Mouse (Mus musculus) embryonic facial prominence, embryonic 12.5 days (tissue): Measurements from ENCODE around the gene Spred2. TPM values are rescaled to one million over a fixed set of nuclear protein-coding genes. Genes with fewer than 3 reads are reported as not detected.

Source experiments
- ATAC-seq: fragments of 200-750 bp; cut with Nextera tagmentation; 2 replicates; pipeline ENCODE4 v1.8.0; 2017; ENCODE audit not compliant: insufficient number of reproducible peaks, insufficient read depth, low FRiP score, low TSS enrichment
- H3K27ac ChIP-seq: fragments of 300-500 bp; sonication (generic); 2 replicates; pipeline ENCODE4 v1.5.1; 2016; ENCODE audit warnings: mild to moderate bottlenecking
- H3K27me3 ChIP-seq: fragments of 300-500 bp; sonication (generic); 2 replicates; pipeline ENCODE4 v1.6.1; 2016; ENCODE audit warnings: mild to moderate bottlenecking, moderate library complexity
- H3K36me3 ChIP-seq: fragments of 300-500 bp; sonication (generic); 2 replicates; pipeline ENCODE4 v1.6.1; 2016; ENCODE audit warnings: mild to moderate bottlenecking
- H3K4me1 ChIP-seq: fragments of 300-500 bp; sonication (generic); 2 replicates; pipeline ENCODE4 v1.6.1; 2016
- H3K4me2 ChIP-seq: fragments of 300-500 bp; sonication (generic); replicated peaks from 2 replicates; pipeline ENCODE4 v1.6.1; 2016; ENCODE audit warnings: mild to moderate bottlenecking, moderate library complexity
- H3K4me3 ChIP-seq: fragments of 300-500 bp; sonication (generic); 2 replicates; pipeline ENCODE4 v1.5.1; 2016; ENCODE audit warnings: mild to moderate bottlenecking
- H3K9ac ChIP-seq: fragments of 300-500 bp; sonication (generic); 2 replicates; pipeline ENCODE4 v1.6.1; 2016; ENCODE audit warnings: mild to moderate bottlenecking, moderate library complexity
- H3K9me3 ChIP-seq: fragments of 300-500 bp; sonication (generic); 2 replicates; pipeline ENCODE4 v1.6.1; 2016; ENCODE audit warnings: mild to moderate bottlenecking, moderate library complexity
- WGBS: fragments of 180-500 bp; shearing (Covaris S2); methylation state at CpG from one replicate; pipeline ENCODE4 v1.1.7; 2016; 5-methylcytosine and 5-hydroxymethylcytosine counted together
- polyA plus RNA-seq: library from polyadenylated mRNA; unstranded; fragments of >200 nt; fragmentation: Nextera tagmentation; extraction: Ambion mirVana; gene quantifications from 2 replicates; pipeline ENCODE4 v1.2.1, GENCODE M21; 2016

The Spred2 gene
- polyA plus RNA-seq, 1 experiment from 2014 or later, result 10.0 TPM

DNA sequence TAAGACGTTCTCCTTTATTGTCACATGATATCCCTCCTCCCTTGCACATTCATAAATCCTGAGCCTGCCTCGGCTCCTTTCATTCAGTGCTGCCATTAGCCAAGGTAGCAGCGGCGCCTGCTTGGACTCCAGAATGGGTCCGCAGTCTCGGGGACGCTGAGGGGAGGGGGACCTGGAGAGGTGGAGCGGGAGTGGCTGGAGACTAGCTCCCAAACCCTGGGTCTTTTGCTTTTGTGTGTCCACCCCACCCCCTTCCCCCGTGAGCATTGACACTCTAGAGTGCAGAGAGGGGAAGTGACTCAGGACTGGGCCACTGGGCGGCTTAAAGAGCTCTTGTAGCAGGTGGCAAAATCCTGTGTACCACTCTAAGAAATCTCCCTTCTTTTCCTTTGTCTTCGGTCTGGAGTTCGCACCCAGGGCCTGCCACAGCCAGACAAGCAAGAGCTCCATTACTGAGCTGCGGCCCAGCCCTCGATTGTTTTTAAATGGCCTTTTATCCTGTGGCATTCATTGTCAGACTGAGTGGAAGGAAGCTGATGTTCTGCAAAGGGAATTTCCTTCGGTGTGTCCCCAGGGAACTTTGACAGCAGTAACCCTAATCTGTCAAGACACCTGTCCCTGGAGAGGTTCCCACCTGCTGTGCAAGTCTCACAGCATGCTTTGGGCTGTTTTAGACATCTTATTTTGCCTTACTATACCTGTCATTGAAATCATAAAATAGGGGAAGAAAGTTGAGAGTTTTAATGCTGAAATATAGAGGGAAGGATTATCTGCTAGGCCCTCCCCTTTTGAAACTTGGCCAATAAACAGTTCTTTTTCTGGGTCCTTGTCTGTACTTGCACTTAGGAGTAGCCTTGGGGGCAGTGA, 2.0 kb downstream of the Spred2 start:
- H3K4me1 ChIP-seq, result peaks cover 25% of the 10 kb centered on the region
- peak overlapping the region; percentile 63 for H3K4me2 ChIP-seq
- WGBS, result 6% methylated on average over 15 of the region's 15 CpGs
- H3K9me3 ChIP-seq, result no peaks in the 10 kb centered on the region
- H3K9ac ChIP-seq, result peak overlapping the region; percentile 90
- peak; percentile 24 for ATAC-seq
- peak overlapping the region; percentile 95 for H3K27ac ChIP-seq
- no peaks in the 10 kb centered on the region for H3K27me3 ChIP-seq
- H3K4me3 ChIP-seq, result peak overlapping the region; percentile 83
- H3K36me3 ChIP-seq, result no peaks in the 10 kb centered on the region

DNA sequence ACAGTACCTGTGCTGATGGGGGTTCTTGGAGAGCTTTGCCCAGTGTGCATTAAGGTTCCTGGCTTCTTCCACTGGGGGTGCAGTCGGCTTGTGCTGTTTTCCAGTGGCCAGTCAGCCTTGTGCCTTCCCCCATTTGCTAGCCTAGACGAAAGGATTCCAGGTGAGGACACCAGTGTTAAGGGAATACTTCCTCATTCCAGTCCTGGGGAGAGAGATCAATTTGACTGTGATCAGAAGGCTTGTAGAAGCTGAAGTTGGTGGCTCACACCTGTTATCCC, 2.6 kb downstream of the Spred2 start:
- WGBS, result 72% methylated on average over 2 of the region's 2 CpGs
- peaks cover 25% of the 10 kb centered on the region for H3K4me1 ChIP-seq
- H3K27me3 ChIP-seq, result no peaks in the 10 kb centered on the region
- ATAC-seq, result no peak
- H3K36me3 ChIP-seq, result no peaks in the 10 kb centered on the region
- no peaks in the 10 kb centered on the region for H3K9me3 ChIP-seq
- peak overlapping the region; percentile 63; the same call in 1 of the 2 replicates for H3K4me2 ChIP-seq
- H3K4me3 ChIP-seq, result no peak overlapping the region
- no peak overlapping the region for H3K27ac ChIP-seq
- no peak overlapping the region for H3K9ac ChIP-seq

DNA sequence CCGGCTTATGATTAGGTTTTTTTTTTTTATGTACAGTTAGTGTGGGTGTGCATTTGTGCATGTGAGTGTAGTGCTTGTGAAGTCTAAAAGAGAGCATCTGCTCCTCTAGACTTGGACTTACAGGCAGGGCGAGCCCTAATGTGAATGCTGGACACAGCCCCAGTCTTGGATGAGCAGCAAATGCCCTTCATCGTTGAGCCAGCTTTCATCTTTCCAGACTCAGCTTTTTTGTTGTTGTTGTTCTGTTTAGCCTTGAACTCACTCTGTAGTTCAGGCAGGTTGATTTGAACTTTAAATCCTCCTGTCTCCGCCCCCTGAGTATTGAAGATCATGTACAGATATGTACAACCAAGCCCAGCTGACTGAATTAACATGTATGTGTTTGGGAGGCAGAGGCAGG, 4.5 kb downstream of the Spred2 start:
- Histone ChIP-seq H3K9me3 (no peaks in the 10 kb centered on the region), H3K4me1 (peaks cover 25% of the 10 kb centered on the region), H3K36me3 (no peaks in the 10 kb centered on the region), H3K9ac (no peak overlapping the region), H3K4me3 (no peak overlapping the region), H3K27me3 (no peaks in the 10 kb centered on the region), H3K4me2 (no peak overlapping the region), H3K27ac (no peak overlapping the region)
- 96% methylated on average over 4 of the region's 4 CpGs for whole genome bisulfite sequencing
- ATAC-seq, result no peak

DNA sequence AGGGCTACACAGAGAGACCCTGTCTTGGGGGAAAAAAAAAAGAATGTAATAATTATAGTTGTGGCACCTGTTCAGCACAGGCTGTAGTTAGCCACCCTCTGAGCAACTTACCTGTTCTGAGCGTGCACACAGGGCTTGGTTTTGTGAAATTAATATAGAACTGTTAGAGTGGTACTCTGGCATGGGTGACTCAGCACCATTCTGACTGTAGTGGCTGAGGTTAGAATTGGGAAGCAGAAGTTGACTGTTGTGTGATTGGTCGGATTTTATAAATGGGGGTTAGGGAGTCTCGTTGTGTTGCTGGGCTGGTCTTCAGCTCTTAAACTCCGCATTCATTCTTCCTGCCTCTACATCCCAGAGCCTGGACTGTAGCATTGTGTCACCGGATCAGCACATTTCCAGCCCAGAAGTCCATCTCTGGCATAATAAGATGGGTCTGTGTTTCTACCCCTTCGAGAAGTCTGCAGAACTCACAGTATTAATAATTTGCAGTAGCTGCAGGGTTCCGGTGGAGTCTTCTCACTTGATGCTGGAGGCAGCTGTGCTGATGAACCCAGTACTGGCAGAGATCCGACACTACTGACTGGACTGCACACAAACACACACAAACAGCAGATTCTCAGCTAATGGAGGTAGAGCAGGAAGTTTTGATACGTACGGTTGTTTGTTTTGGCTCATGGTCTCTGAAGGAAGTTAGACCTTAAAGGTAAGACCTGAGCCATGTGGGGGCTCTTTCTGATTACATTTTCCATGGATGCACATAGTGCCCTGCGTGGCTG, 5.1 kb downstream of the Spred2 start:
- no peak overlapping the region for H3K9ac ChIP-seq
- no peaks in the 10 kb centered on the region for H3K27me3 ChIP-seq
- no peaks in the 10 kb centered on the region for H3K9me3 ChIP-seq
- ATAC-seq, result no peak
- peaks cover 25% of the 10 kb centered on the region for H3K4me1 ChIP-seq
- no peak overlapping the region for H3K4me3 ChIP-seq
- no peak overlapping the region for H3K4me2 ChIP-seq
- H3K36me3 ChIP-seq, result no peaks in the 10 kb centered on the region
- 74% methylated on average over 11 of the region's 11 CpGs for WGBS
- H3K27ac ChIP-seq, result no peak overlapping the region

DNA sequence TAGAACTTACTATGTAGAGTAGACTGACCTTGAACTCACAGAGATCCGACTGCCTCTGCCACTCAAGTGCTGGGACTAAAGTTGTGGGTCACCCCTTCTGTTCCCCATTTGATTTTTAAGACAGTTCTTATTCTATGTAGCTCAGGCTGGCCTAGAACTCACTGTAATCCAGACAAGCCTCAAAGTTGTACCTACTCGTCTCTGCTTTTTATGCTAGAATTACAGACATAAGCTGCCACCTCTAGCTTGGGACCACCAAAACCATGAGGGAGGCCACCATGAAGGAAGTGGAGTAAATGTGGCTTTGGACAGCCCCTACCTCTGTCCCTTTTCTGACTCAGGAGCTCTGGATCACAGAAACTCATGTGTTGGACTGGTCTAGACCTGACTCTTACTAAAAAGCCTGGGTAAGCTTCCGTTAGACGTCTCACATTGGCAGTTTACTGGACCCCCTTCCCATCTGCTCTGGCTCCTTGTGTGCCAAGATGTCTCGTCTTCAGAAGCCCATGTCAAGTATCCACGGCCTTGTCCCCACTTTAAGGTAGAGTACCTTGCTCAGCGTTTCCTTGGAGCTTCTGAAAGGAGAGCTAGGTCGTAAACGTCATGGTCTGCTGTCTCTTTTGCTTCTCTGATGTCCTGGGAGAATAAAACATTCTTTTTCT, 7.5 kb downstream of the Spred2 start:
- H3K4me3 ChIP-seq, result no peak overlapping the region
- WGBS, result 91% methylated on average over 9 of the region's 9 CpGs
- no peak overlapping the region for H3K9ac ChIP-seq
- H3K9me3 ChIP-seq, result no peaks in the 10 kb centered on the region
- no peaks in the 10 kb centered on the region for H3K27me3 ChIP-seq
- no peak overlapping the region for H3K27ac ChIP-seq
- peaks cover 23% of the 10 kb centered on the region for H3K4me1 ChIP-seq
- H3K36me3 ChIP-seq, result no peaks in the 10 kb centered on the region
- ATAC-seq, result no peak
- no peak overlapping the region for H3K4me2 ChIP-seq

DNA sequence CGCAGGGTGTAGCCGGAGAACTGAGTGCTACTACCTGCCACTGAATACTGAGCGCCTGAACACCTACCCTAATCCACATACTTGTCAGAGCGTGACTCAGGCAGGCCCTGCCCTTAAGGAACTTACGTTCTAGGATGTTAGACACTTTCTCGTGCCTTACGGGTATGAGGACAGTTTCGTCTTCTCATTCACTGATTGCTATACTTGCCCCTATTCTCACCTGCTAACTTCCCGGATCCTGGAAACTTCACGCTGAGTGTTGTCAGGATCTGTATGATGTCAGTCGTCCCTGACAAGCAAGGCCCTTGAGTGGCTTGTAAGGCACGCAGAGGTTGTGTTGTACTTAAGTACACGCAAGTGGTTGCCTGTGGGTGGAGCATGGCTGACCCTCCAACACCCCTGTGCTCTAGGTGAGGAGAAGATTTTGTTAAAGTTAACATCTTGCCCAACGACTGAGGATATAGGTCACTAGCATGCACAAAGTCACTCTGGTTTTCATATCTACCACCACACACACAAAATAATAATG, 8.9 kb downstream of the Spred2 start:
- Histone ChIP-seq H3K4me1 (peaks cover 19% of the 10 kb centered on the region), H3K27ac (no peak overlapping the region), H3K27me3 (no peaks in the 10 kb centered on the region), H3K9me3 (no peaks in the 10 kb centered on the region), H3K36me3 (no peaks in the 10 kb centered on the region), H3K4me3 (no peak overlapping the region), H3K4me2 (no peak overlapping the region), H3K9ac (no peak overlapping the region)
- no peak for ATAC-seq
- 89% methylated on average over 14 of the region's 14 CpGs for WGBS

DNA sequence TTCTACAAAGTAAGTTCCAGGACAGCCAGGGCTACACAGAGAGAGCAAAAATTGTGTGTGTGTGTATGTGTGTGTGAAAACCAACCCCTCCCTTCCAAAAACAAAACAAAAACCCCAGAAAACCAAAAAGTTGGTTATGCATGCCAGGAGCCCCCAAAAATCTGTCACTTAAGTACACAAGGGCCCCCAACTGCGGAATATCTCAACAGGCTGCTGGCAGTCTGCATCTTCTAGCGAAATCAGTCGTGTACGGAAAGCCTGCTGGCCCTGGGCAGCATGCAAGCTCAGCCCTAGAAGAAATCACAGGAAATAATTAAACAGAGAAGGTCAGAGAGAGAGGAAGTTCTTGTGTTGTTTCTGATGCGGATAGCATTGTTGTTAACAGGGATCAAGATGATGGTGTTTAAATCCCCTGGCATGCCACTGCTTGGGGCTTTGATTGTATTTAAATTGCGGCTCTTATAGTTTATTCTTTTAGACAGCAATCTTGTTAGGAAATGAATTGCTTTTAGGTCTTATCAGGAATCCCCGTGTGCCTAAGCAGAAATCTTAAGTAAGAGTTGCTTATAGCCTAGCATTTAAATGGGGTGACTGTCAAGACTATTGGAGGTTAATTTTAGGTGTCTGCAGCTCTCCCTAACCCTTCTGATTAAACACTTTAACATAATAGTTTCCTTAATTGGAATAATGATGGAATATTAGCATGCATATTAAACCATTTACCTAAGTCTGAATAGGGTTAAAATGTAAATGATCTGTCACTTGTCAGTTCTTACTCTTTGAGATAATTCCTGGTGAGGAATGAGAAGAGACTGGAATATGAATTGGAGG, 11.6 kb downstream of the Spred2 start:
- H3K4me3 ChIP-seq, result no peak overlapping the region
- peaks cover 6% of the 10 kb centered on the region; the same call in 1 of the 2 replicates for H3K4me1 ChIP-seq
- no peak overlapping the region for H3K27ac ChIP-seq
- 50% methylated on average over 7 of the region's 7 CpGs for WGBS
- no peak overlapping the region for H3K9ac ChIP-seq
- H3K4me2 ChIP-seq, result no peak overlapping the region
- no peaks in the 10 kb centered on the region for H3K9me3 ChIP-seq
- no peak for ATAC-seq
- no peaks in the 10 kb centered on the region for H3K27me3 ChIP-seq
- H3K36me3 ChIP-seq, result peaks cover 6% of the 10 kb centered on the region; the same call in 1 of the 2 replicates

DNA sequence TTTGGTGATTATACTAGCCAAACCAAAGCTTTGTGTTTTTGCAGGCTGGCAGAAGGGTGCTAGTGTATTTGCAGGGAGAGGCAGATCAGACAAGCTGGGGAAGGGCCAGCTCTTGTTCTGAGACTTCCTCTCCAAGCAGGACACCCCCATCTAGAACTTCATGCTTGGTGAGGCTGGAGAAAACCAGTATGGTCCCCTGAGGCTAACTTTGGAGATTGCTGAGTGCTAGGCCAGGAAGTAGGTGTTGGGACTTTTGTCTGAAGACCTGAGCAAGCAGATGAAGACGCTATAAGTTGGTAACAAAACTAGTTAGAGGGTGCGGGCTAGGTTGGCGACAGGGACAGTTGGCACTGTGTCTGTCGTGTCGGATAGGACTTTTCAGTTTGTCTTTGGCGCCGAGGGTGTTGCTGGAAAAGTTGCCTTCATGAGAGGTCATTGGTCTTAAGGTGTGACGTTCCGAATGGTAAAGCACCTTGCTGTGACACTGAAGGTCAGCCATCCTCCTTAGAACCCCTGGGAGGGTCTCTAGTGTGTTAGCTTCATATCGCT, 14.4 kb downstream of the Spred2 start:
- no peak for ATAC-seq
- Histone ChIP-seq H3K9ac (no peak overlapping the region), H3K27me3 (no peaks in the 10 kb centered on the region), H3K9me3 (no peaks in the 10 kb centered on the region), H3K4me1 (peaks cover 6% of the 10 kb centered on the region; the same call in 1 of the 2 replicates), H3K27ac (no peak overlapping the region), H3K36me3 (peaks cover 6% of the 10 kb centered on the region; the same call in 1 of the 2 replicates), H3K4me2 (no peak overlapping the region), H3K4me3 (no peak overlapping the region)
- WGBS, result 94% methylated on average over 10 of the region's 10 CpGs

DNA sequence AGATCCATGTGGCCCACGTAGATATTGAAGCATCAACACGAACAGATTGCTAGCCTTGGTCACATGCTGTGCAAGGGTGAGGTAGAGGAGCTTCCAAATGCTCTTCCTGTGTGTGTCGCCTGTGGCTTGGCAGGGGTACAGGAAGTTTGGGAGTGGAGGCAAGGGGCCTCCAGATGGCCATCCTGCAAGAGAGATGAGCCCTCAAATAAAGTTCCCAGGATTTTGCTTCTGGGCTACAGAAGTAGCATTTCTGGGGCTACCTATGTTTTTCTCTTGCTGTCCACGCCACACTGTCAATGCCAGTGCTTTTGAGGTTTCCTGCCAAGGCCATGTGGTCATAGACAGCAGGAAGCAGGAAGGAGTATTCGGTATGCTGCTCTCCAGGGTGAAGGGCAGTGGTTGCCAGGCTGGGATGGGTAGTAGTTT, 15.1 kb downstream of the Spred2 start:
- ATAC-seq, result no peak
- Histone ChIP-seq H3K27ac (no peak overlapping the region), H3K36me3 (peaks cover 7% of the 10 kb centered on the region; the same call in 1 of the 2 replicates), H3K4me1 (peaks cover 6% of the 10 kb centered on the region; the same call in 1 of the 2 replicates), H3K9ac (no peak overlapping the region), H3K9me3 (no peaks in the 10 kb centered on the region), H3K4me2 (no peak overlapping the region), H3K27me3 (no peaks in the 10 kb centered on the region), H3K4me3 (no peak overlapping the region)
- WGBS, result 80% methylated on average over 5 of the region's 5 CpGs

DNA sequence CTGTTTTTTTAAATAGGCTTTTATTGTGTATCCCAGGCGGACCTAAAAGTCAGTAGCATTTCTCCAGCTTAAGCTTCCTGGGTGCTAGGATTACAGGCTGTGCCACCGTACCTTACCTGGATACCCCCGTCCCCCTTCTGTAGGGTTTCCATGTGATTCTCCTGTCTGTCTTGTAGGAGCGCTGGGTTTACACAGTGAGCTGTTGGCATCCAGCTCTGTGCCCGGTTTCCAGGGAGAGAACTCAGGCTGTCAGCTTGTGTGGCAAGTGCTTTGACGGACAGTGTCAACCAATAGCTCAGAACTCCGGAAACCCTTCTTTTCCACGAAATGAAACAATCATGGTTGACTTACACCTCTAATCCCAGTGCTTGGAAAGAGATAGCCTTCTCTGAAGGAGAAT, 15.7 kb downstream of the Spred2 start:
- Histone ChIP-seq H3K4me1 (peaks cover 6% of the 10 kb centered on the region; the same call in 1 of the 2 replicates), H3K36me3 (peaks cover 12% of the 10 kb centered on the region; the same call in 1 of the 2 replicates), H3K9ac (no peak overlapping the region), H3K4me2 (no peak overlapping the region), H3K4me3 (no peak overlapping the region), H3K9me3 (no peaks in the 10 kb centered on the region), H3K27ac (no peak overlapping the region), H3K27me3 (no peaks in the 10 kb centered on the region)
- ATAC-seq, result no peak
- WGBS, result 89% methylated on average over 8 of the region's 8 CpGs
